Mouse (Mus musculus): ENCODE measurements around the gene Otog. TPM values are rescaled to one million over a fixed set of nuclear protein-coding genes. Genes with fewer than 3 reads are reported as not detected.

Otog gene
- total RNA-seq, 2 experiments from 2014 or later = 0.10 to 0.12 TPM

DNA sequence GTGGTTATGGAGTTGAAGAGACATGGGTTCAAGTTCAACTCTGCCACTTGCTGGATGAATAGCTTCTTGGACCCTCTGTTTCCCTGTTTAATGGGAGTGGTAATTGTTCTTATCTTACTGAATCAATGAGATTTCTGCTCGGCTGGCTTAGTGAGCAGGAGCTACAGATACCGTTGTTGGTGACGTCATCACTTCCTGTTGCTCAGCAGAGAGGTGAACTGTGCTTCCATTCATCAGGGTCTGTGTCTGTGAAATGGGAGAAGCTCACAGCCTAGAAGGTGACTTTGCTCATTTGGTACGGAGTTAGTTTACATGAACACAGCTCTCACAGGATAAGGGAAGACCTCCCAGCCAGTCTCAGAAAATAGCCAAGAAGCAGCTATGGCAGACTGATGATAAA lies 113.1 kb downstream of the Otog start:
- DNase-seq (ENCODE audit: low spot score in 2 of 2) = no peak

Other genes starting within 250 kb of the Otog start
- 1 to 10 TPM; 4.3 to 5.9 TPM for gene Abcc6, start 210.7 kb upstream of the Otog start, total RNA-seq (2021)
- gene Nomo1, start 207.3 kb upstream of the Otog start, total RNA-seq (2021) = 100 to 1,000 TPM; 113 to 118 TPM
- gene Kcnj11, start 140.2 kb upstream of the Otog start, total RNA-seq (2021) = 10 to 100 TPM; 19.4 to 21.3 TPM
- 10 to 100 TPM; 42.7 to 50.9 TPM for gene Abcc8, start 61.0 kb upstream of the Otog start, total RNA-seq (2021)
- not detected for gene Ush1c, start 2.5 kb upstream of the Otog start, total RNA-seq (2021)
- gene Myod1, start 135.5 kb downstream of the Otog start, total RNA-seq (2021) = not detected
- 10 to 100 TPM; 79.6 to 81.4 TPM for gene Kcnc1, start 155.5 kb downstream of the Otog start, total RNA-seq (2021)

Measured in layer of hippocampus, postnatal 14 days (tissue).